Mouse (Mus musculus) spleen, adult 18-20 months (tissue): Measurements from ENCODE around the gene Sat2.
A peak's percentile ranks its signal among the peaks of the same experiment; 100 is the strongest.

ENCODE experiments used
- DNase-seq, 2 experiments: peaks; one replicate each; pipeline ENCODE4 v3.0.0; 2022; ENCODE audit warnings: mixed read lengths in 2 of 2

Sat2 gene

DNA sequence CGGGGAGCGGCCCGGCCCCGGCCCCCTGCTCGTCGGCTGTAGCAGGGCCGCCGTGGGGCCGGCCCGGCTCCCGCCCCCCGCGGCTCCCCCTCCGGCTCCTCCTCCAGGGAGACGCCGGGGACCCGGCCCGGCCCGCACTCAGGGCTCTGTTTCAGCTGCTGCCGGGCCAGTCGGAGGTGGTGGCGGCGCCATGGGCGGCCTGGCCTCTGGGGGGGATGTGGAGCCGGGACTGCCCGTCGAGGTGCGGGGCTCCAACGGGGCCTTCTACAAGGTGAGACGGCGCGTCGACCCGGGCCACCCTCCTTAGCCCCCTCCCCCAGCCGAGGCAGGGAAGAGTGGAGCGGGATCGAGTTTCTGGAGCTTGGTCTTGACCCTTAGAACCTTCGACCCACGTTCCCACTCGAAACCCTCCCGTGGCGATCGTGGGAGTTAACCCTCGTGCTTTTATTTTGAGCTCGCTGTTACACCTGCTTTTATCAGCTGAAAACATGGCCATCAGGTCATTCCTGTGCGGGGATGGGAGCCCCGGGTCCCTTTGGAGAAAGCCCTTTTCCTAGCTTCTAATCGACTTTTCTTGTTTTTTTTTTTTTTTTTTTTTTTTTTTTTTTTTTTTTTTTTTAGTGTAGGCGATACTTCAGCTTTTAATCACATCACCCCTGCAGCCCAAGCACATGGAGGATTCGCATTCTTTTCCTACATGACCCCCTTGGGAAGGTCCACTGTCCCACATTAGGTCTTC lies 11.5 kb downstream of the Sat2 start:
- DNase-seq: no peak

DNA sequence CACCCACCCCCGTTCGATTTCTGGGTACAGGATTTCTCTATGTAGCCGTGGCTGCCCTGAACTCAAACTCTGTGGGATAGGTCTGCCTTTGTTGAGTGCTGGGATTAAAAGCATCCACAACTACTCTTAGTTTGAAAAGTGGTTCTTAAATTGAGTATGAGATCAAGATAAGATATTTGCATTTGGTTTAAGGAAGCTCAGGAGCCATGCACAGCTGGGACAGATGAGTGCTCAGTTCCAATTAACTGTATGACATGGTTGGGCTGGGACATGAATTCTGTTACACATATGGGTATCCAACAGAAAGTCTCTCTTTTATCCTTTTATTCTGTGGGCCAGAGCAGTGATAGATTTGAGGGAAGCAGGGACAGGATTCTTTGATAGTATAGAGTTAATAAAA lies 13.6 kb downstream of the Sat2 start:
- no peak for DNase-seq

DNA sequence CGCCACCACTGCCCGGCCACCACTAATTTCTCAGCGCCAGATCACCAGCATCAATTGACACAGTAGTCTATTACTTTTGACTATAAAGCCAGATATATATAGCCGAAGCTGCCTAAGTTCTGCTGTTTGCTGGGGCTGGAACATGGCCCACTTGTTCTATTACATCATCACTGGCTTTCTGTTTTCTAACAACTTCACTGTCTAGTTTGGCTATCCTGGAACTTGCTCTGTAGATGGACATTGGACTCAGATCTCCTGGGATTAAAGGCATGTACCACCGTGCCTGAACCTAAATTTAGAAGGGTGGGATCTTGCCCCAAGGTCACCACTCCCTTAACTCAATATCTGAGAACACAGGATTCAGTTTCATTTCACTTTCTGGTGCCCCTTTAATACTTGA lies 24.0 kb downstream of the Sat2 start:
- no peak for DNase-seq

DNA sequence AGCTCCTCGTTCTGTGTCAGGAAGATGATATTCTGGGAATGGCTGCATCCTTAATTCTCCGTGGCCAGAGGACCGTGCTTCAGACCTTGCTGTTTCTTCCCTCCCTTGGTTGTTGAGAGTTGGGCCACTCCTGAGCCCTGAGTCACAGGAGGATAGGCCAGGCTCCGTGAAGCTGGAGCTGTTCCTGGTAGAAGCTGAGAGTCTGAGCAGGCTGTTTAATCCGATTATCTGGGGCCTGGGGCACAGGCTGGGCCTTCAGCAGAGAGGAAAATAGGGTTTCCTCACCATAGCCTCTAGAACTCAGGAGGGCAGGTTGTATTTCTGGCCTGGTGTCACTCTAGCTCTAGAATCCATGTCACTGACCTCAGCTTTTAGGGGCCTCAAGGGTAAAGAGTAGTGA lies 31.6 kb downstream of the Sat2 start:
- no peak for DNase-seq

DNA sequence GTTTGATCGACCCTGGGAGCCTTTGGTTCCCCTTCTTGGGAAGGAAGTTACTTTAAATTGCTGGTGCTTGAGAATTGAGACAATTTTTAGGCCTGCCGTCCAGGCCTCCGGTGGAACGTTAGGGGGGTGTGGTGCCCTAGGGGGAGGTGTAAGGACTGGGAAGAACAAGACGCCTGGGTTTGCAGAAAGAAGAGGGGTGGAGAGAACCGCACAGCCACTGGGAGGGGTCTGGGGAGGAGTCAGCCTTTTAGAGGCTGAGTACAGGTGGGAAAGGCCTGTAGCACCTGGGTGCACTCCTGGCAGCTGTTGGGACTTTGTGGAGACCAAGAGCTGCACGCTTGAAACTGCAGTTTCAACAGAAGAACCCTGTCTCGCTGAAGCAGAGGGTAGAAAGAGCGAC lies 32.9 kb downstream of the Sat2 start:
- no peak for DNase-seq

DNA sequence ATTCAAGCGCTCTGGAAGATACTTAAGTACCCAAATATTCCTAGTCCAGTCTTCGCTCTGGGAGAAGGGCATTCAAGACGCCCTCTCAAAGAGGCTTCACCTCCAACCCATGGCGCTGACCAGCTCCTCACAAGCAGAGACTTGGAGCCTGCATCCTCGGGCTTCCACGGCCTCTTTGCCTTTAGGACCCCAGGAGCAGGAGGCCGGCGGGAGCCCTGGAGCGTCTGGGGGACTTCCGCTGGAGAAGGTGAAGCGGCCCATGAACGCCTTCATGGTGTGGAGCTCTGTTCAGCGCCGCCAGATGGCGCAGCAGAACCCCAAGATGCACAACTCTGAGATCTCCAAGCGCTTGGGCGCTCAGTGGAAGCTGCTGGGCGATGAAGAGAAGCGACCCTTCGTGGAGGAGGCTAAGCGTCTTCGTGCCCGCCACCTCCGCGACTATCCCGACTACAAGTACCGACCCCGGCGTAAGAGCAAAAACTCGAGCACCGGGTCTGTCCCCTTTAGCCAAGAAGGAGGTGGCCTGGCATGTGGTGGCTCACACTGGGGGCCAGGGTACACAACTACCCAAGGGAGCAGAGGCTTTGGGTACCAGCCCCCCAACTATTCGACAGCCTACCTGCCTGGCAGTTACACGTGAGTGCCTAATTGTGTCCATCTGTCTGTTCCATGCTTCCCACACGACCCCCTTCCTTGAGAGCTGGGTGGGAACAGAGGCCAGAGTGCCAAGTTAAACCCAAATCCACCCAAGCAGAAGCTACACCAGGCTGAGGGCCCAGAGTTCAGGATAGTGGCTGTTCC lies 33.6 kb downstream of the Sat2 start, which contains the start of gene Sox15:
Sox15 (plus strand) TSS at position 51 of the 801 bp plus-strand sequence.
- no peak for DNase-seq

DNA sequence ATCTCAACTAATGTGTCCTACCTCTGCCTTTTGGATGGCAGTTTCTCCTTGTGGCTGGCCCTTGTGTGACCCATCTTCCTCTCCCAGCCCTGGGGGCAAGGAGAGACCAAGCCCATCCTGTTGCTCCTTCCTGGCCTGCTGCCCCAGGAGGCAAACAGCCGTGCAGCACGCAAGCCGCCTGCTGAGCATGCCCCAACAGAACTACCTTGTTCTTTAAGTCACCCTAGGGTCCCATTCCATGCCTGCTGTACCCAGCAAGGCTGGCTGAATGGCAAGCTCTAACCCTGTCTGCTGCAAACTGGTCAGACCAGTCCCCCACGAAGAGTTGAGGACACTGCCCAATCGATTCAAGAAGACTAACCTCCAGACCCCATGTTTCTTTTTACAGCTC lies 34.2 kb downstream of the Sat2 start:
- no peak for DNase-seq

DNA sequence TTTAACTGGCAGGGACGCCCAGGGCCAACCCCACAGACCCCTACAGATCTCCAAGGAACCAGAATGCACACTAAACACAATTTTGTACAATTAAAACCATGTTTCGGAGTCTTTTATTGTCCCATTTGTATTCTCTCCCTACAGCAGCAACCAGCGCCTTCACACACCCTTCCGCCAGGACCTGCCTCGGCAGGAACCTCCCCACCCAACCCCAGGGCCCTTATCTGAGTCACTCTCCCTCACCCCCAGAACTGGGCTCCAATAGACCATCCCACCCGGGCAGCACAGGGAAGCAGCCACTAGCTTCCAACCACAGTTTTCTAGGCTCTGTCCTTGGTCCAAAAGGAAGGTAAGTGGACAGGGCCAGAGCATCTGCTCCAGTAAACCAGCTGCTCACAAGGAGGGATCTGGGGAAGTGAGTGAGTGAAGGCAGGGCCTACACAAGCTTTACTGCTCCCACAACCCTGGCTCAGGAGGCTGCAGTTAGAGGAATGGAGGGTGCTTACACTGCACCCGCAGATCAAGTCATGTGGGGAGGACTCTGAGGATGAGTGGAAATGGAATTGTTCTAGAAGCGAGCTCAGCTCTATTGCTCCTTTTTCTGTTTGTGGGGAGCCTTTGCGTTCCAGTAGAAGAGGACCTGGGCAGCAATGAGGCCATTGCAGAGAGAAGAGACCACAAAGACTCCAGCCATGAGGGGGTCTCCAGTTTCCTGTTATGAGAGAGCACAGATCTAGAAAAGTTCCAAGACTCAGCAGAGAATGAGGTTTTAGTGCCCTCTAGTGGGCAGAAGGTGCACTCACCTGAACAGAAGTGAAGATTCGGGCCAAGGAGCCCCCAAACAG lies 35.0 kb downstream of the Sat2 start:
- peak in 1 of 2 experiments; percentile 52 for DNase-seq

DNA sequence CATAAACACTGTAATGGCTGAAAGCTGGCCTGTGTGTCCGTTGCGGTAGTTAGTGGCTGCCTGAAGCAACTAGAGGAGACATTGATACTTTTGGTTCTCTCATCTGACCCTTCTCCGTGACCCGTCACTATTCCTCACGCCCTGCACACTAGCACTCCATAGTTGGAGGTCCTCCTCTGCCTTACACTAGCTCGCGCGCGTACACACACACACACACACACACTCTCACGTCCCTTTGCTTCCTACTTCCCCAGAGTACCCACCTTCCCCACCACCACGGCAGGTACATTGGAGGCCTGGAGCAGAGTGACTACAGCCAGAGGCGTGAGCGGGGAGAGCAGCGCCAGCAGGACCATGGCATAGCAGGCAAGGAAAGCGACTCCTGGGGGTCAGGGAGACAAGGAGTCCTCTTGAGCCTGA lies 35.6 kb downstream of the Sat2 start:
- no peak for DNase-seq

DNA sequence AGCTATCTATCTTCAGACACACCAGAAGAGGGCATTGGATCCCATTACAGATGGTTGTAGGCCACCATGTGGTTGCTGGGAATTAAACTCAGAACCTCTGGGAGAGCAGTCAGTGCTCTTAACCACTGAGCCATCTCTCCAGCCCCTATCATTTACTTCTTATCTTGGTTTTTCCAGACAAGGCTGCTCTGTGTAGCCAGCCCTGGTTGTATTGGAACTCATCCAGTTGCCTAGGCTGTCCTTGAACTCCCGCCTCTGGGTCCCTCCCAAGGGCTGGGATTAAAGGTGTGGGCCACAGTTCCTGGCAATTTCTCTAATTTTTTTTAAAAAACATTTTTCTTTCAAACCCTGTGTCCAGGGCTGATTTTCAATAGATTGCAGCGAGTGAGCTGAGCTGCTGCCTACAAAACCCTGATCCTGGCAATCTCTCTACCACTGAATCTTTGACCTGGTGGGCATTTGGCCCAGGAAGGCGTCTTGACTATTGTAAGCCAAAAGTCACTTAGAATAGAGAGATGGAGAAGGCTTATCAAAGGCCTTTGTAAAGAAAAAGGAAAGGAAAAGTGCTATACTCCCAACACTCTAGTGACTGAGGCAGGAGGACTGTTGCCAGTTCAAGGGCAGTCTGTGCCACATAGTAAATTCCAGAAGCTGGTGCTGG lies 39.5 kb downstream of the Sat2 start:
- no peak for DNase-seq

DNA sequence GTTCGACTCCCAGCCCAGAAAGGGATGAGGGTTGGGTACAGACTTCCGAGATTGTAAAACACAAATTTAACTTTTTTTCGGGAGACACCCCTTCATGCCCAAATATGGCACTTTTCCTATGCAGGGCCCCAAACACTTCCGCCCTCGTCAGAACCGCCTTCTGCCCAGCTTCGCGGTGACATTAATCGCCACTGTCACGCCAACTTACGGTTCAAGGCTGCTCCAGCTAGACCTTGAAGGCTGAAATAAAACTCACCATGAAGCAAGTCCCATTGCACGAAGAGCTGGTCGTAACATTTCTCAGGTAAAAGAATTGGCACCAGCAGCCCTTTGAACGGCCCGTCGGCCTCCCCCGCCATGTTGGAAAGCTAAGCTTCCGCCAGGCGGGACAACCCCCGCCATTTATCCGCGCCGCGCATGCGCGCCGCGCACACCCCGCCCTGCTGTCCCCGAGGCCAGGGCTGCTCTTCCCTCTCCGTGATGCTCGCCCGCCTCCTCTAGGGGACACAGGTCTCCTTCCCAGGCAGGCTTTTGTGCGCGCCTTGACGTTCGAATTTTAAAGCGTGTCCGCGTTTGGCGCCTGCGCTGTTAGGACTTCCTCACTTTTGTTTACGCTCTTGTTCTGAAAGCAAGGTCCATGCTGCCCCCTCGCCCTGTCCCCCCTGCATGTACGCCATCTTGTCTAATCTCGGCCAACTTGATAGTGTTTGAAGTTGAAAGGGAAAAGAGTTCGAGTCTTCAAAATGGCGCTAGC lies 40.6 kb downstream of the Sat2 start, which contains the start of gene Mpdu1:
Mpdu1 (minus strand) TSS at position 430 of the 754 bp plus-strand sequence.
- peak; percentile 85 to 92 for DNase-seq

DNA sequence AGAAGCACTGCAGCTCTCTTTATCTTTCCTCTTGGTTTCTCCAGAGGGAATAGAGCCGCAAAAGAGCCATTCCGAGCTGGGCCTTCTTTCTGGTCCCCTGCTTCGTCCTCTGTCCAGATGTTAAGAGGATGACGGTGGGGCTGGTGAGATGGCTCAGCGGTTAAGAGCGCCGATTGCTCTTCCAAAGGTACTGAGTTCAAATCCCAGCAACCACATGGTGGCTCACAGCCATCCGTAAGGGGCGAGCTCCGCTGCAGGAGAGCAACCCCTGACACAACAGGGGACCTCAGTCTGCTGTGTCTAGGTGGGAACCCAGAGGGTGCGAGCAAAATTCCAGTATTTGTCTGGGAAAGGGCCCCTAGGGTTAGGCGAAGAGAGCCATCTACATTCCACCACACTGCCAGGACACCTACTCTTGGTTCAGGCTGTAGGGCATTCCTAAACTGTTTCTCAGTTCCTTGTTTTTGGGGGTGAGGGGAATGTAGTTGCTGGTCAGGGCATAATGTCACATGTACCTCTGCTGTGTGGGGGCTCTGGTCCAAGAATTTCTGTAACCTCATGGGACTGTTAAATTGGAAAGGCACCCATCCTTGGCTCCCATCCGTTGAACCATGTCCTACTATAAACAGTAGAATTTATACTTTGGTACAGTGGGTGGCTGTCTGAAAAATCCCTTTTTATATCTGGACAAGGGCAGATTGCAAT lies 41.3 kb downstream of the Sat2 start:
- no peak for DNase-seq

DNA sequence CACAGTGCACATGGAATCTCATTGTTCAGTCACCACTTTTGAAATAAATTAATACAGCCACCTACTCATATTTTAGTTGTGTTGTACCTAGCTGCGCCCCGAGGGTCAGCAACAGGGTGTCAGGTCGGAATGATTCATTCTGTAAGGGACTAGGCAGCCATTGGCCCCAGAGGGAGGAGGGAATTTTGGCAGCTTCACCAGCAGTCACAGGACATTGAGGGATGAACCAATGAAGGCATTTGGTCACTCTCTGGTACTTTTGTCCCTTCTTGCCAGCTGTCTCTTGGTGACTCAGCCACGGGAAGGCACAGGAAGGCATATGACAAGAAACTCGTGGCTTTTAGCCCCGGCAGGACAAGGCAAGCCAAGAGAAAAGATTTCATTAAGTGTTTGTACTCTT lies 42.0 kb downstream of the Sat2 start:
- no peak for DNase-seq

DNA sequence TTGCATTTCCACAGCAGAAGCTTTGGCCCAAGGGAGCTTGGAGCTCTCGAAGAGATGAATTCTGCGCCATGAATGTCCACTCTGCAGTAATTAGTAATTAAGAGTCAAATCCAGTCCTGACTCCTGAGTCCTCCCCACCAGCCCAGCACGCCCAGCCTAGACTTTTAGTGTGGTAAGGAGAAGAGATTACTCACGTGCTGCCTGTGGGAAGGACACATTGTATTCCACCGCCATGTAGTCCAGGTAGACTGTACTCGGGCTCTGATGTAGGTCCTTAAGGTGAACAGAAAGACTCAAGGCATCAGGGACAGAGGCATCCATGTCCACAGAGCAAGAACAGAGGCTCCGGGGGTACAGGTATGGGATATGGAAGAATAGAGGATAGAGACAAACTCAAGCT lies 43.0 kb downstream of the Sat2 start:
- DNase-seq: no peak

DNA sequence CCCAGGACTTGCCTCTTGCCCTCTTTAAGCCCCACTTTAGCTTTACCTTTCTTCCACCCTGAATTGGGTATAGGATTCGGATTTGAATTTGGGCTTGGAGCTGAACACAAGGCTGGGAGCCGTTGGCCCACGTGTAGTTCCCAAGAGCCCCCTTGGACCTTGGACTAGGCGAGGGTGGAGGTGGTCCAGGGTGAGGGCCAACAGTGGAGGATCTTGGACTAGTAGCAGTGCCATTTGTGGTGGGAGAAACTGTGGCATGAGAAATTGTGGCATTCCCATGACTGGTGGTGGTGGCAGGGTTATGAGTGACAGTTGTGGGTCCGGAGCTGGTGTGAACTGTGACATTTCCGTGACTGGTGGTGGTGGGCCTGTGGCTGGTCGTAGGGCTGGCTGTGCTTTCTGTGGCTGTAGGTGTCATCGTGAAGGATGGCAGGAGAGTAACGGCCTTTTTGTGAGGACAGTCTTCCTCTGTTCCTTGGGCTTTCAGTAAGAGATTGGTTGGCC lies 43.7 kb downstream of the Sat2 start:
- DNase-seq: no peak

DNA sequence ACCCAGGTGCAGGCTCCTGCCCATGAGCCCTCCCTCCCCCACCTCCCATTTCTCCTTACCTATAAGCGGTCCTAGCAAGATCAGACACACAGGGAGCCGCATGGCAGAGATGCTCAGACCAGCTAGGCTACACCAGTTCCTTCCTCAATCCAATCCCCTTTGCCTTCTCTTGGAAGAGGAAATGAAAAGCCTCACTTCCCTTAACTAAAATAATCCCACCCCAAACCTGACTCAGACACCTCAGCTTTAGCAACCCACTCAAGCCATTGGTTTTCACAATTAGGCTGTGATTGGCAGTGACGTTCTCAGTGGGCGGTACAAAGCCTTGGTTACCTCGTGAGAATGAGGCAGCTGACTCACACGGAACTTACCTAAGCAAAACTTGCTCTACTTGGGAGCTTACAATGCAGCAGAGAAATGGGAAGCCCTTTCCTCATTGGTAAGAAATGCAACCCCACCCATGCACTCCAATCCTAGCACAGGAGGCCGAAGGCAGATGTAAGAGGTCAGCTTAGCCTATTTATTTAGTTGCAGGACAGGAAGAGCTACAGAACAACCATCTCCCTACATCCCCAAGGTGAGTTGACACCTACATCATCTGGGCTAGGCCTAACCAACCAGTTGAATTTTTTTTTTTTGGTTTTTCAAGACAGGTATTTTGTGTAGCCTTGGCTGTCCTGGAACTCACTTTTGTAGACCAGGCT lies 44.3 kb downstream of the Sat2 start, which contains the start of gene Cd68:
Cd68 (minus strand) TSS at position 193 of the 704 bp plus-strand sequence.
- peak; percentile 43 to 53 for DNase-seq

DNA sequence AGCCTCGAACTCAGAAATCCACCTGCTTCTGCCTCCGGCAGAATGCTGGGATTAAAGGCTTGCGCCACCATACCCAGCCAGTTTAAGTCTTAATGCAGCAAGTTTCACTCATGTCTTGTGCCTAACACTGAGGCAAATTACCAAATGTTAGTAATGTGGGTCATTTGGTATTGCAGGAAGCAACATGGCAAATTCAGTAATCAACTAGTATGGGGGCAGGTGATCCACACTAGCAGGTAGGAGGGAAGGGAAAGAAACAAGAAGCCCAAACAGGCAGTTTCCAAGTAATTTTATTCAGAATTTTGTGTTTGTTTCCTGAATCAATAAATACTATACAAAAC lies 44.8 kb downstream of the Sat2 start:
- DNase-seq: no peak

DNA sequence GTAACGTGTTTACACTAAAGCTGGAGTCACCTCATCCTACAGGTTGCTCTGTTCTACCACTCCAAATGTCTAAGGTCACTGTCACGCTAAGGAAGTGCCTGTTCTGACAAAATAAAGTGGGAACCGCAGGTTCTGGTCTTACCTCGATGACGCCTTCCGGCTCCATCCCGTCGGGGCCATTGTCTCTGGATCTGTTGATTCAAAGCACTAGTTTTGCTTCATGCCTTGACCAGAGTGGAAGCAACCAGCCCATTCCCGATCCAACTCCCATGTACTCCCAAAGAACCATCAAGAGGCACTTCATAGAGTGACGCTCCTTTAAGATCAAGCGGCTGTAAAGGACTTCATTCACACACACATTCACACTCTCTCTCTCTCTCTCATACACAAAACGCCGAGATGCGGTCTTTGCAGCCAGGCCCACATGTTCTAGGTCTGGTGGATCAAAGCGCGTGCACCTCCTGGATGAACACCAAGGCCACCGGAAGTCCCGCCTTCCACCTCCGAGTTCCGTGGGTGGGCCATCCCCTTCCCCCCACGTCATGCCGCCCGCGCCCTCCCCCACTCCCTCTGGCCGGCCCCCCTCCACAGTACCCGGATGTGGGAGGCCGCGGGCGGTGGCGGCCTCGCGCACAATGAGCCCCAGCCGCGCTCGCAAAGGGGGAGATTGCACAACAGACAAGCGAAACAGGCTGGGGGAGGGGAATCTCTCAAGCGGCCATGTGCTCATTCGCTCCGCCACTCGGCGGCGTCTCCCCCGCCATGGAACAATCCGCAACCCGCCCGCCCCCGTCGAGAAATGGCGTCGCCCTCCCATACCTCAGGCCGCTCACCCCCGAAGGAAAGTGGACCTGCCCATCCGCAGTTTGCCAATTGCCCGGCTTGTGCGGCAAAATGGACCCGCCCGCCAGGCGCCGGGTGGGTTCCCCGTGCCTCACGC lies 49.2 kb downstream of the Sat2 start:
- DNase-seq: peak; percentile 90 to 94

DNA sequence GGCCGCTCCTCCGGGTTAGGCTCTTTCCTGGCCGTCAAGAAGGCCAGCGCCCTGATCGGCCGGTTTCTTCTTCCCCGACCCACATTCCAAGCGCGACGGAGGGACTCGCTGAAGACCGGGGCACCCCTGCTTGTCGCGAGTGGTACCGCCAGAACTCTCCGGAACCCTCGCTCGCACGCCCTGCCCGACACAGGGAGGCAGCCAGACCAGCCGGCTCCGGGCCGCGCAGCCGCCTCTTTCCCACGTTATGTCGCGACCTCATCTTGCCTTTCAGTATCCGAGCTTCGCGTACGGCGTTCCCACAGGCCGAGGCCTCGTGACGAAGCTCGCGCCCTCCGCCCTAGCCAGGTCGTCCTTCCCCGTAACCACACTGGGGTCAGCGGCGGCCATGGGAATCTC lies 49.9 kb downstream of the Sat2 start:
- DNase-seq: no peak
